Mouse (Mus musculus): ENCODE results near the gene Sync. TPM values are rescaled to one million over a fixed set of nuclear protein-coding genes. Genes with fewer than 3 reads are reported as not detected.

Gene Sync
- 1.7 and 1.8 TPM in 2 replicates for polyA plus RNA-seq (2016; fragmentation: Nextera tagmentation; extraction: Ambion mirVana)

DNA sequence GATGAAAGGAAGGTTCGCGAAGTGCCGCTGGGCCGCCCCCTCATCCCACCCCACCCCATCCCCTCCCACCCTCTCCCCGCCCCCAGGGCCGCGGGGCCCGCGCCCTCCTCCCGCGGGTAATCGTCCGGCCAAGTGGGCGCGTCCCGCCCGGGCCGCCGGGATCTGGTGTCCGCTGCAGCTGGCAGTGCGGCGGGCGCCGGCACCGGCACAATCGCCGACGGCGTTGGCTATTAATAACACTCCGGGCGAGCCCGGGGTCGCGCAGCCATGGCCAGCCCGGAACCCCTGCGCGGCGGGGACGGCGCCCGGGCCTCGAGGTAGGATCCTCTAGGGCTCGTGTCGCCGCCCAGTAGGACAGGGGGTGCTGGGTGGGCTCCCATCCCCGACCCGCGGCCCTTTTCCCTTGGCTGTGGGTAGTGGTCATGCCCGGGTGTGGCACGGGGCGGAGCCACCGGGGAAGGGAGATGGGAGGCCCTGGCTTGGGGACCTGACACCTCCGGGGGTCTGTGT, at the start of gene Sync:
TSS of gene Sync (plus strand) at position 146 of the 510 bp plus-strand sequence.
- Histone ChIP-seq H3K9me3 (replicated peaks) (no peaks in the 10 kb centered on the region), H3K27me3 (peaks cover 16% of the 10 kb centered on the region), H3K9ac (peak within 1 kb of the TSS; percentile 65), H3K36me3 (no peaks in the 10 kb centered on the region), H3K4me1 (peaks cover 15% of the 10 kb centered on the region), H3K4me3 (peak within 1 kb of the TSS; percentile 48), H3K27ac (no peak within 1 kb of the TSS), H3K4me2 (replicated peaks) (peak within 1 kb of the TSS; percentile 95)
- peak; percentile 35; the same call in 1 of the 2 replicates for ATAC-seq (ENCODE audit: low FRiP score)
- WGBS, result 1% methylated on average over 45 of the region's 53 CpGs

GRCm38 (mm10) chr4:129237843-129238441, 49.5 kb upstream of the Sync start:
- peak; percentile 18; the same call in 1 of the 2 replicates for ATAC-seq (ENCODE audit: low FRiP score)
- 7% methylated on average over 21 of the region's 21 CpGs for WGBS
- H3K36me3 ChIP-seq, result no peaks in the 10 kb centered on the region
- H3K27me3 ChIP-seq, result peaks cover 9% of the 10 kb centered on the region
- H3K27ac ChIP-seq, result peak overlapping the region; percentile 74; the same call in 1 of the 2 replicates
- H3K4me3 ChIP-seq, result peak overlapping the region; percentile 80
- H3K9me3 ChIP-seq (replicated peaks), result no peaks in the 10 kb centered on the region
- H3K4me2 ChIP-seq (replicated peaks), result peak overlapping the region; percentile 93
- H3K9ac ChIP-seq, result peak overlapping the region; percentile 88
- peaks cover 53% of the 10 kb centered on the region for H3K4me1 ChIP-seq

DNA sequence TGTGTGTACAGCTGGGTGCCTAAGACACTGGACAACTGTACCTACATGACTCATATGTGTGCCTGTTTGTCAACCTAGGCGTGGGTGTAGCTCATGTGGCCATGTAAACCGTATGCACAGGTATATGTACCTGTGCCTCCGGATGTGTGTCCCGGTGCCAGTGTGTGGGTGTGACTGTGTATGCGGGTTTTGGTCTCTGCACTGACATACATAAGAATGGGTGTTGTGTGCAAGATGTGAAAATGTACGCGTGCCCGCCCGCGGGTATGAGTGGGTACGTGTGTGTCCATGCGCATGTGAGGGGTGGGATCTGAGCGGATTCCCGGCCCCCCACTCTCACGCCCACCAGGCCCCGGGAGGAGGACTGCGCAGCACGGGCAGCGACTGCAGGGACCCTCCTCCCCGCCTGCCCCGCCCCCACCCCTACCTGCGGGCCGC, 48.8 kb upstream of the Sync start:
- Histone ChIP-seq H3K36me3 (no peaks in the 10 kb centered on the region), H3K27ac (peak overlapping the region; percentile 74), H3K9me3 (replicated peaks) (no peaks in the 10 kb centered on the region), H3K4me1 (peaks cover 52% of the 10 kb centered on the region), H3K4me3 (peak overlapping the region; percentile 80), H3K27me3 (peaks cover 9% of the 10 kb centered on the region), H3K9ac (peak overlapping the region; percentile 88), H3K4me2 (replicated peaks) (peak overlapping the region; percentile 93)
- peak; percentile 45 for ATAC-seq (ENCODE audit: low FRiP score)
- WGBS, result under 1% methylated on average over 23 of the region's 23 CpGs

DNA sequence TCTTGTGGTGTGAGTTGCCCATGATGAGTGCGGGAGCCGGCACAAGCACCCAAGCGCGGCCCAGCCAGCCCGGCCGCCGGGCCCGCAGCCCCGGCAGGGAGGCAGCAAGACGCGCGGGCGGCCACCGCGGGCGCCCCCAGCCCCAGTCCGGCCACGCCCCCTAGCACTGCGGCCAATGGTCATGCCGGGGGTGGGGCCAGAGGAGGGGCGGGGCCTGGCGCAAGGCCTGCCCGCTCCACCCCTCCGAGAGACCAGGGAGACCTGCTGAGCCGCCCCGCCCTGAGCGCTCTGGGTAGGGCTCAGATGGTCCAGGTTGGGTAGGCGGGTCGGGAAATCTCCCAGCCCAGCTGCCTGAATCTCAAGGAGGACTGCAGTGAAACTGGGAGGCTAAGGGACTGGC, 48.3 kb upstream of the Sync start:
- H3K27me3 ChIP-seq, result peaks cover 9% of the 10 kb centered on the region
- H3K4me3 ChIP-seq, result peak overlapping the region; percentile 80
- 2% methylated on average over 26 of the region's 29 CpGs for WGBS
- H3K27ac ChIP-seq, result peak overlapping the region; percentile 74
- H3K9ac ChIP-seq, result peak overlapping the region; percentile 88
- H3K36me3 ChIP-seq, result no peaks in the 10 kb centered on the region
- H3K9me3 ChIP-seq (replicated peaks), result no peaks in the 10 kb centered on the region
- H3K4me1 ChIP-seq, result peaks cover 52% of the 10 kb centered on the region
- ATAC-seq (ENCODE audit: low FRiP score), result peak; percentile 90
- peak overlapping the region; percentile 93 for H3K4me2 ChIP-seq (replicated peaks)

- H3K36me3 ChIP-seq, result no peaks in the 10 kb centered on the region
- no peak overlapping the region for H3K4me3 ChIP-seq
- no peaks in the 10 kb centered on the region for H3K9me3 ChIP-seq (replicated peaks)
- H3K4me1 ChIP-seq, result peaks cover 45% of the 10 kb centered on the region
- 14% methylated on average over 4 of the region's 7 CpGs for WGBS
- 0 out of 2 replicates have a peak overlapping the region, but pooled peaks have one; percentile 8 for H3K4me2 ChIP-seq (replicated peaks)
- peaks cover 29% of the 10 kb centered on the region for H3K27me3 ChIP-seq
- H3K9ac ChIP-seq, result peak overlapping the region; percentile 43; the same call in 1 of the 2 replicates
- H3K27ac ChIP-seq, result peak overlapping the region; percentile 67
- no peak for ATAC-seq (ENCODE audit: low FRiP score)
These were observed 45.5 kb upstream of the Sync start for GRCm38 (mm10) chr4:129241898-129242297.

DNA sequence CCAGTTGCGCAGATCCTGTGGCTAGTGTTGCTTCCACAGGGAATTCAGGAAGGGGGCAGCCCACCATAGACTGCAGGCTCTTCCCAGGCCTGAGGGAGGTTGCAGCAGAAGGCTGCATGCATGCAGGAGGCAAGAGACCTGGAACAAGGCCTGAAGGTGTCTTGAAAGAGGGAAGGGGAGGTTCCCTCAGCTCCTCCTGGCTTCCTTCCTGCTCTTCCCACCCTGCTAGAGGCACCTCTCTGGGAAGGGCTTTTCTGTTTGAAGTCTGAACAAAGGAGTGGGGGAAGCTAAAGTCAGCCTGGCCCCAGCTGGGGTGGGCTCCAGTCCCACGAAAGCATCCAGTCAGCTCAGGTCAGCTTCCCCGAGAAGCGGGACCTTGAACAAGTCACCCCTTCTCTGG, 45.1 kb upstream of the Sync start:
- Histone ChIP-seq H3K9me3 (replicated peaks) (no peaks in the 10 kb centered on the region), H3K4me3 (no peak overlapping the region), H3K27me3 (peaks cover 30% of the 10 kb centered on the region), H3K27ac (peak overlapping the region; percentile 67), H3K4me1 (peaks cover 44% of the 10 kb centered on the region), H3K36me3 (no peaks in the 10 kb centered on the region), H3K4me2 (replicated peaks) (0 out of 2 replicates have a peak overlapping the region, but pooled peaks have one; percentile 8), H3K9ac (peak overlapping the region; percentile 43)
- 28% methylated on average over 3 of the region's 4 CpGs for WGBS
- no peak for ATAC-seq (ENCODE audit: low FRiP score)

DNA sequence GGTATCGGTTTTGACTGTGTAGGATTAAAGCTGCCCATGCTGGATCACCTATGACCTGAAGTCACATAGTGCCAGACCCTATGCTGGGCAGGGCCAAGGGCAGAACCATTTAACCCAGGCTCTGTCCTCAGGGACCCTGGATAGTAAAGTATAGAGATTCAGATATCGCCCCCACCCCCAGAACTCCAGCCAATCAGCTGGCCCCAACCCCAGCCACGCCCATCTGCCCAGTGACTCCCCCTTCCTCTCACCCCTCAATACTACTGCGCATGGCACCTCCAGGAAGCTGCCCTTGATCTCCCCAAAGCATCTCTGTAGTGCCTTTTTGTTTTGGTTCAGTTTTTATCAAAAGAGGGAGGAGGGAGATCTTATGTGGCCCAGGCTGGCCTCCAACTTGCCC, 44.7 kb upstream of the Sync start:
- peak overlapping the region; percentile 67; the same call in 1 of the 2 replicates for H3K27ac ChIP-seq
- no peak overlapping the region for H3K9ac ChIP-seq
- H3K4me2 ChIP-seq (replicated peaks), result 0 out of 2 replicates have a peak overlapping the region, but pooled peaks have one; percentile 8
- H3K27me3 ChIP-seq, result peaks cover 34% of the 10 kb centered on the region
- 26% methylated on average over 4 of the region's 4 CpGs for WGBS
- no peak for ATAC-seq (ENCODE audit: low FRiP score)
- H3K36me3 ChIP-seq, result no peaks in the 10 kb centered on the region
- H3K9me3 ChIP-seq (replicated peaks), result no peaks in the 10 kb centered on the region
- H3K4me3 ChIP-seq, result no peak overlapping the region
- peaks cover 40% of the 10 kb centered on the region for H3K4me1 ChIP-seq

- 60% methylated on average over 4 of the region's 4 CpGs for WGBS
- no peaks in the 10 kb centered on the region for H3K9me3 ChIP-seq (replicated peaks)
- H3K4me2 ChIP-seq (replicated peaks), result no peak overlapping the region
- peaks cover 49% of the 10 kb centered on the region for H3K27me3 ChIP-seq
- no peak overlapping the region for H3K9ac ChIP-seq
- no peaks in the 10 kb centered on the region for H3K36me3 ChIP-seq
- no peak overlapping the region for H3K4me3 ChIP-seq
- peaks cover 38% of the 10 kb centered on the region for H3K4me1 ChIP-seq
- ATAC-seq (ENCODE audit: low FRiP score), result no peak
- no peak overlapping the region for H3K27ac ChIP-seq
These were observed 42.6 kb upstream of the Sync start for GRCm38 (mm10) chr4:129244802-129245201.

- peaks cover 47% of the 10 kb centered on the region for H3K4me1 ChIP-seq
- no peaks in the 10 kb centered on the region for H3K9me3 ChIP-seq (replicated peaks)
- no peak for ATAC-seq (ENCODE audit: low FRiP score)
- no peak overlapping the region for H3K27ac ChIP-seq
- no peak overlapping the region for H3K9ac ChIP-seq
- 43% methylated on average over 15 of the region's 15 CpGs for WGBS
- peaks cover 67% of the 10 kb centered on the region for H3K27me3 ChIP-seq
- H3K4me2 ChIP-seq (replicated peaks), result no peak overlapping the region
- no peak overlapping the region for H3K4me3 ChIP-seq
- no peaks in the 10 kb centered on the region for H3K36me3 ChIP-seq
These were observed 40.8 kb upstream of the Sync start for GRCm38 (mm10) chr4:129246360-129247301.

DNA sequence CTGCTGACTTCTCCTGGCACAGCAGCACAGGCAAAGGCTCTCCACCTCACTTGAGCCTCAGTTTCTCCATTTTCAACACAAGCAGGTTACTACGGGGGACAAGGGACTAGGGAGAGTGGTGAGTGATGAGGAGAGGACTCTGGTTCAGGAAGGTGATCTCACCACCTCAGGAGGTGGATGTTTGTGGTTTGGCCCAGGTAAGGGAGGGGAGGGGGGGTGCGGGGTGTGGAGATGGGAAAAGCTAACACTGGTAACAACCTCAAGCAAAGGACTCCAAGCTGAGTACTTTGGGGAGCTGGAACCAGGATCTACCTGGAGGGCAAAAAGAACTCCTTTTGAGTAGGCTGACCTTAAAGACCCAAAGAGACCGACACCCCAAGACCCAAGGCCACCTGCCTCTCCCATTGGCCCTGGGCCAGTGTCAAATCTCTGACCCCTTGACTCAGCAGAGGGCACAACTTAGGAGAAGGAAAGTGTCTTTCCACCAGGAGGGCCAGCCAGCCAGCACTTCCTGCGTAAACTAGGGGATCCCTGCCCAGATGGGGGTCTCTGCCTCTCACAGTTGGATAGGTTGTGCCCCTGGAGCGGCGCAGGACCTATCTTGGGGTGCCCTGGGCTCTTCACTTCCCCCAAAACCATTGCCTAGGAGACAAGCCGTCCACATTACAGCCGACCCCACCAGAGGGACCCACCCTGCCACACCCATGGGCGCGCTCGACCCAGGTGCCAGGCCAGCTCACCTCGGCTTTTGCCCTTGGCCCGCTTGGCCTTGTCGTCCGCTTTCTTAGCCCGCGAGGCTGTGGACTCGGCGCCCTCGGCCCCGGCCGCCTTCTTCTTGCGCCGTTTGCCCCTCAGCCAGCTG, 39.8 kb upstream of the Sync start:
- H3K4me3 ChIP-seq, result peak overlapping the region; percentile 49
- H3K27me3 ChIP-seq, result peaks cover 67% of the 10 kb centered on the region
- H3K36me3 ChIP-seq, result no peaks in the 10 kb centered on the region
- WGBS, result 7% methylated on average over 24 of the region's 24 CpGs
- peaks cover 39% of the 10 kb centered on the region for H3K4me1 ChIP-seq
- H3K27ac ChIP-seq, result no peak overlapping the region
- peak overlapping the region; percentile 94 for H3K4me2 ChIP-seq (replicated peaks)
- no peak for ATAC-seq (ENCODE audit: low FRiP score)
- H3K9me3 ChIP-seq (replicated peaks), result no peaks in the 10 kb centered on the region
- peak overlapping the region; percentile 66 for H3K9ac ChIP-seq

DNA sequence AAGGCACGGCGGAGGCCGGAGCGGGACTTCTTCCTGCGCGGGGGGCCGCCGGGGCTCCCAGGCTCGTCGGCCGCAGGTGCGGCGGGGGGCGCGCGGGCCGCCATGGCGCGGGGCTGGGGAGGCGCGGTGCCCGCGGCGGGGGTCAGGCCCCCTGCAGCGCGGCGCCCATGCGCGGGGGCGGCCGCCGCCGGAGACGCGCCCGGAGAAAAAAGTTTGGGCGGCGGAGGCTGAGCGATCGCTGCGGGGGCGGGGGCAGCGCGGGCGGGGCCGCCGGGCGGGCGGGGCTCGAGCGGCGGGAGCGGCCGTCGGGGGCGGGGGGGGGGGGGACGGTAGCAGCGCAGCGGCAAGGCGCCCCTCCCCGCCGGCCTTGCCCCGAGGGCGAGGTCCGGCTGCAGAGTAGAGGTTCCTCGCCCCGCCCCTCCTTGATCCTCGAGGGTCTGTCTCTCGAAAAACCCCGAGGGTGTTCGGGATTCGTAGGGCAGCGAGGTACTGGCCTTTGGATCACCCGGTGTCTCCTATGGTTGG, 39.1 kb upstream of the Sync start:
- H3K9me3 ChIP-seq (replicated peaks), result no peaks in the 10 kb centered on the region
- H3K9ac ChIP-seq, result peak overlapping the region; percentile 66
- no peak for ATAC-seq (ENCODE audit: low FRiP score)
- peaks cover 37% of the 10 kb centered on the region for H3K4me1 ChIP-seq
- peak overlapping the region; percentile 94 for H3K4me2 ChIP-seq (replicated peaks)
- WGBS, result under 1% methylated on average over 29 of the region's 74 CpGs
- peak overlapping the region; percentile 49 for H3K4me3 ChIP-seq
- H3K27ac ChIP-seq, result no peak overlapping the region
- no peaks in the 10 kb centered on the region for H3K36me3 ChIP-seq
- peaks cover 67% of the 10 kb centered on the region for H3K27me3 ChIP-seq
